Mouse (Mus musculus) frontal cortex, postnatal 10 days (tissue): ENCODE data around the gene Lrwd1.

ENCODE experiments used
- DNase-seq, 2 experiments: peaks; one replicate each; pipeline ENCODE4 v3.0.0; 2022; ENCODE audit warnings: low spot score in 2 of 2, mixed read lengths in 1 of 2

Lrwd1 gene

DNA sequence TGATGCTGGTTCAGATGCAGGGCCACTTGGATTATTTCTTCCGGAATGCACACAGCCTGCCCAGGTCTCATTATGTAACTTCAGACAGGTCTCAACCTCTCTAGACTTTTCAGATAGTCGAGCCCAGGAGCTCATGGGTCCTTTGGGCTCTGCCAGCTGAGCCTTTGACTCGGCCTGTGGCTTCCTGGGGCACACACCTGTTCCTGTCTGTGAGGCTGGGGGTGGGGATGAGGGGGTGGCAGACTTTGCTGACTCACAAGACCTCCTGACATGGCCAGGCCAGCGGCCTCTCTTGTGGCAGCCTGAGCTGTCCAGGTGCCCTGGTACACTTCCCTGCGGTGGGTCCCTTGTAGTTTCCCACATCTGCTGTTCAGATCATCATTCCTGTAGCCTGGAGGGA lies 43.9 kb downstream of the Lrwd1 start:
- no peak for DNase-seq

GRCm38 (mm10) chr5:136088821-136089575 lies 46.9 kb downstream of the Lrwd1 start:
- DNase-seq, result no peak

GRCm38 (mm10) chr5:136086290-136086689 lies 49.6 kb downstream of the Lrwd1 start:
- no peak for DNase-seq

- DNase-seq, result no peak
These were observed 50.8 kb downstream of the Lrwd1 start for GRCm38 (mm10) chr5:136084891-136085651.

- no peak for DNase-seq
These were observed 51.6 kb downstream of the Lrwd1 start for GRCm38 (mm10) chr5:136084144-136084881.

GRCm38 (mm10) chr5:136083669-136084107 lies 52.2 kb downstream of the Lrwd1 start, which contains the start of gene Rasa4:
Rasa4 (plus strand) TSS chr5:136083916.
- peak; percentile 93 to 94 for DNase-seq

GRCm38 (mm10) chr5:136082345-136082744 lies 53.5 kb downstream of the Lrwd1 start:
- no peak for DNase-seq

GRCm38 (mm10) chr5:136078136-136078535 lies 57.7 kb downstream of the Lrwd1 start:
- DNase-seq, result no peak

- no peak for DNase-seq
These were observed 58.8 kb downstream of the Lrwd1 start for GRCm38 (mm10) chr5:136077001-136077550.

- no peak for DNase-seq
These were observed 59.6 kb downstream of the Lrwd1 start for GRCm38 (mm10) chr5:136076284-136076683.

DNA sequence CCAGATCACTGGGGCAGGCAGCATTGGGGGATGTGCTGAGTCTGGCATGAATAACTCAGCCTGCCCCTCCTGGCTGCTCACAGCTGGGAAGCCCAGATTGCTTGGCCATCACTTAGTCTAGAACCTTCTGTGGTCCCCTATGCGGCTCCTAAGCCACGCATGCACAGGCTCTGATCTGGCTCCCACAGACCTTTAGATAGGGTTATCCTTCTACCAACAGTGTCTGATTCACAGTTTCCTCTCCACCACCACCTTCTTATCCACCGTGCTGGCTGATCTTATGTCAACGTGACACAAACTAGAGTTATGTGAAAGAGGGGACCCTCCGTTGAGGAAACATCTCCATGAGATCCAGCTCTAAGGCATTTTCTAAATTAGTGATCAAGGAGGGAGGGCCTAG lies 60.8 kb downstream of the Lrwd1 start:
- no peak for DNase-seq

- DNase-seq, result no peak
These were observed 62.3 kb downstream of the Lrwd1 start for GRCm38 (mm10) chr5:136073526-136073925.

GRCm38 (mm10) chr5:136073051-136073450 lies 62.8 kb downstream of the Lrwd1 start:
- DNase-seq, result no peak
